Mouse (Mus musculus) embryo, embryonic 10.5 days (tissue): ENCODE data around the gene Mocs1.

Source experiments
- DNase-seq: peaks from one replicate; pipeline ENCODE4 v3.0.0-alpha.2; 2015; ENCODE audit warnings: low spot score

Gene Mocs1

DNA sequence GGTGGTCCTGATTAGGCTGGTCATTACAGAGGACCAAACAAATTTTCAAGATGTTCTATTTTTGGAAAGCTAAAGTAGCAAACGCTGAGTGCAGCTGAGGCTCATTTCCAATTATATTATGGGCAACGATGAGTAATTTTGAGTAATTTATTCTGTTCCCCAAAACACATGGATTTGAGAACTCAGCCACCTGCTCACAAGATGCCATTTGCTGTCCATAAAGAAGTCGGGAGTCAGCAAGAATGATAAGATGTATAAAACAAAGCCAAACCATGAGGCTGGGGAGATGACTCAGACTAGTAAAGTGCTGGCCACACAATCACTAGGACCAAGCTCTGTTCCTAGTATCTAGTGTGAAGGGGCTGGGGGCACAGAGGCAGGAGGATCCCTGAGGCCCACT is 56.3 kb downstream of the Mocs1 start:
- DNase-seq, result no peak

DNA sequence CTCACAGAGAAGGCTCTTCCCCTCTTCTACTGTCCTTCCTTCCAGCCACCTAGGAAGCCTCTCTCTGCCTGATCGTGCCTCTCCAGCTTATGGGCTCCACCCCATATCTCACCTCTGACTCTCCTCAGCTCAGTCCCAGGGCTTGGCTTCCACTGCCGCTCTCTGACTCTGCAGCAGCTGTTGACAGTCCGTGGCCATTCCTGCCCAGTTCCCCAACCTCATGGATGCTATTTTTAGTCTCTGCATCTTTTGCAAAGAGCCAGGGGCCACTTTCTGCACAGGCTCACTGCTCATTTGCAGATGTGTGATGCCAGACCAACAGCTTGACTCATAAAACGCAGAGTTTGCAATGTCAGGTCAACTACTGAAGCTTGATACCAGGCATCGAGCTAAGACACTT is 60.9 kb downstream of the Mocs1 start:
- no peak for DNase-seq

- no peak for DNase-seq
Measured at GRCm38 (mm10) chr17:49493276-49493675, 65.1 kb downstream of the Mocs1 start.

DNA sequence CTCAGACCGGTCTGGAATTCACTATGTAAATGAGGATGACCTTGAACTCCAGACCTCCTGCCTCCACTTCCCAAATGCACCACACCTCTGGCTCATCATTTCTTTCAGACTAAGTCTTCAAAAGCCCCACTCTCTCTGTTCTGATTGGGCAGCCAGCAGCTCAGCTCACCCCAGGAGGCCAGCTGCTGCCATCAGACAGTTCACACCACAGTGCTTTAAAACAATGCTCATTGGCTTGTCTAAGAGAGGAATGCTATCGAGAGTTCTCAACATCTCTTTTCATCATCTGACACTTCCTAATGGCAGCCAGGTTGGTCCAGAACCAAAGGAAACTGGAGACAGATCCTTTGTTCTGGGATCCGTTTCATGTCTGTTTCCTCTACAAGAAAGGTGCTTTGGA is 70.0 kb downstream of the Mocs1 start:
- no peak for DNase-seq

- no peak for DNase-seq
Measured at GRCm38 (mm10) chr17:49499635-49500034, 71.5 kb downstream of the Mocs1 start.

DNA sequence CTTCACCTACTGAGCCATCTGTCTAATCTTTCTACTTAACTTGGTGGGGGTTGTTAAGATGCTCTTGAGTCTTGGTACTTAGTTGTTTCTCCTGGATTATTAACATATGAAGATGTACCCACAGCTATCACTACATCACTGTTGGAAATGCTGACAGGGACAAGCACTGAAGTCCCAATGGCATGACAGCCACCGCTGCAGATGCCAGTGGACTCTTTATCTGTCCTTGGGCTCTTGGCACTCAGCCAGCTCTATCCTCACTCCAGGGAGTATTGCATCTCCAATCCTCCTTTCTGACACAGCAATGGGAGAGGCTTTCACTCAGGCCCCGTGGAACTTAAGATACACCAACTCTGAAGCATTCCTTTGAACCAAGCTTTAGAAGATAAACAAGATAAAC is 72.1 kb downstream of the Mocs1 start:
- DNase-seq, result no peak

GRCm38 (mm10) chr17:49503246-49503900 is 75.2 kb downstream of the Mocs1 start:
- no peak for DNase-seq
